Mouse (Mus musculus) 3134 (cell line): ENCODE results near the gene Castor2.

Experiments used
- DNase-seq: peaks from one replicate; pipeline ENCODE4 v3.0.0-alpha.2; 2011; ENCODE audit warnings: low spot score; ENCODE audit not compliant: insufficient read length; ENCODE audit errors: extremely low read depth

Gene Castor2

GRCm38 (mm10) chr5:134101883-134102282 lies 2.4 kb downstream of the Castor2 start:
- DNase-seq = peak; percentile 25

GRCm38 (mm10) chr5:134102720-134103119 lies 3.2 kb downstream of the Castor2 start:
- peak; percentile 20 for DNase-seq

DNA sequence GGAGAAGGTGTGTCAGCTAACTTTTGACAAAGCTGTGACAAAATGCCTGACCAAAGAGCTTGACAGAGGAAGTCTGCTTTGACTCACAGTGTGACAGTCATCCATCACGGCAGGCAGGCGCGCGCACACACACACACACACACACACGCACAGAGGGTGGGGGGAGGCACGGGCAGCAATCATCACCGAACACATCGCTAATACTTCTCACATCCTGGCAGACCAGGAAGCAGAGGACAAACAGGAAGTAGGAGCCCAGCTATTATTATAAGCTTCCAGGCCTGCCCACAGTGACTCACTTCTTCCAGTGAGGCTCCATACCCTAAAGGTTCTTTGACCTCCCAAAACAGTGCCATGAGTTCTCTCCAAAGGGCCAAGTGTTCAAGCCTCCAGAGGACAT lies 6.3 kb downstream of the Castor2 start:
- no peak for DNase-seq

- DNase-seq = no peak
These were observed 15.5 kb downstream of the Castor2 start for GRCm38 (mm10) chr5:134114981-134115380.

DNA sequence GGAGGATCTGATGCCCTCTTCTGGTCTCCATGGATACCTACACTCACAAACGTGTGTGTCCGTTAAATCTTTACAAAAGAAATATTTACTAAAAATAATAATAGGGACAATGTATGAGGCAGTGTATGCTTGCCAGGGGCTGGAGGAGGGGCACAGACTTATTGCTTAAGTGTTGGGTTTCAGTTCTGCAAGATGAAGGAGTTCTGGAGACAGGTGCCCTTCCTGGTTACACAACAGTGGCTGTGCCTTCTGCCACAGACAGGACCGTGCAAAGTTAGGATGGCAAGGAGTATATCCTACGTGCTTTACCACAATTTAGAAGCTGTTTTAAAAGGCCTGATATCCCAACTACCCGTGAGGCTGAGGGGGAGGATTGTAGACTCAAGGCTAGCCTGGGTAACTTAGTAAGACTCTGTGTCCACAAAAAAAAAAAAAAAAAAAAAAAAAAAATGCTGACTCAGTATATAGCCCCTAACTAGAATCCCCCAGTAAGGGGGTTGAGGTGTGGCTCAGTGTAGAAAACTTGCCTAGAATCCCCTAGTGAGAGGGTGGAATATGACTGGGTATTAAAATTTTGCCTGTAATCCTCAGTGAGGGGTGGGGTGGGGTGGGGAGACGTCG lies 16.2 kb downstream of the Castor2 start:
- DNase-seq = no peak

GRCm38 (mm10) chr5:134118798-134119407 lies 19.4 kb downstream of the Castor2 start:
- no peak for DNase-seq

DNA sequence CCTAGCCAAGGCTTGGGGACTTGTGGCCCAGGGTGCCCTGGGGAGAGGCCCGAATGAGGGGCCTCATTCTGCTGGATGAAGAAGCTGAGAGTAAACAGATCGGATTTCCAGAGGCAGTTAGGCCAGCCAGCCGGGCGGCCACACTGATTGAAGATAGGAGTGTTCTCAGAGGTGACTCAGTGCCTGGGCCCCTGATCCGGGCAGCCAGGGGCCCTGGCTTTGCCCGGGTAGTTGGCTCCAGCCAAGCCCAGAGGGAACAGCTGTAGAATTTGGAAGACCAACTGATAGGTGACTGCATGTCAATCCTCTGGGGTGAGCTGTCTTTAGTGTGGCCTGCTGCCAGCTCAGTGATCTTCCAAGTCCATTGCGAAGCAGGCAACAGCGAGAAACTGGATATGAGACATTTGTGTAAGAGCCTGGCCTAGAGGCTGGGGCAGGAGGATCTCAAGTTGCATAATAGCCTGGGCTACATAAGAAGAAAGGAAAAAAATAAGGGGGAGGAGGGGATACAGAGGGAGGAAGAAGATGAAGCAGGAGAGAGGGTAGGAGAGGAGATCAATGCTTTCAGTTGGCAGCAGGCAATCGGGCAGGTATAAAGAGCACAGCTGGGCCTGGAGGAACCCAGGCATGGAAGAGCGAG lies 20.1 kb downstream of the Castor2 start:
- peak; percentile 58 for DNase-seq

DNA sequence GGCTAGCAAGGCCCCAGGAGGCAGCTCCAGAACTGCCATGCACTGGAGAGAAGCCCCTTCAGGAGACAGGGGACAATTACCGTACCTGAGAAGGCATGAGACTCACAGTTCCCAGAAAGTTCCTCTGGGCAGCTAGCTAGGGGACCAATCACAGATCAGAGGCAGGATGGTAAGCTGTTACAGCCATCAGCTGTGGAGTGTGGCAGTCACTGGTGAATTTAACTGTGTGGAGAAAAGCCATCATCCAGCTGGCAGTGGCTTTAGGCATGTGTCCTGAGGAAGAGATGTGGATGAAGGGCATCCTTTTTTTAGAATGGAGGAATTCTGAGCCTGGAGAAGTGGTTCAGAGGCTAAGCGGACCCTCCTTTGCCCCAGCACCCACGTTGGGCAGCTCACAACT lies 20.6 kb downstream of the Castor2 start:
- DNase-seq = no peak

- DNase-seq = no peak
These were observed 21.8 kb downstream of the Castor2 start for GRCm38 (mm10) chr5:134121138-134121892.

GRCm38 (mm10) chr5:134121893-134122259 lies 22.4 kb downstream of the Castor2 start:
- DNase-seq = no peak

GRCm38 (mm10) chr5:134123846-134124245 lies 24.3 kb downstream of the Castor2 start:
- DNase-seq = no peak

DNA sequence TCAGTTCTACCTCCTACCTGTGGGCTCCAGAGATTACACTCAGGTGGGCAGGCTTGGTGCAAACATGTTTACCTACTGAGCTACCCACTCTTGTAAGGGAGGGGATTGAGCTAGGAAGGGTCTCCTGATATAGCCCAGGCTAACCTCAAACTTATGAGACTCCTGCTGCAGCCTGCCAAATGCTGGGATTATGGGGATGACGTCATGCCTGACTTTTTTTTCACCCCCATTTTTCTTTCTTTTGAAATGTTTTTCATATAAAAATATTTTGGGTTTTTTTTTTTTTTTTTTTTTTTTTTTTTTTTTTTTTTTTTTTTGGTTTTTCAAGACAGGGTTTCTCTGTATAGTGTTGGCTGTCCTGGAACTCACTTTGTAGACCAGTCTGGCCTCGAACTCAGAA lies 26.7 kb downstream of the Castor2 start:
- no peak for DNase-seq

GRCm38 (mm10) chr5:134131586-134131985 lies 32.1 kb downstream of the Castor2 start:
- peak; percentile 34 for DNase-seq

DNA sequence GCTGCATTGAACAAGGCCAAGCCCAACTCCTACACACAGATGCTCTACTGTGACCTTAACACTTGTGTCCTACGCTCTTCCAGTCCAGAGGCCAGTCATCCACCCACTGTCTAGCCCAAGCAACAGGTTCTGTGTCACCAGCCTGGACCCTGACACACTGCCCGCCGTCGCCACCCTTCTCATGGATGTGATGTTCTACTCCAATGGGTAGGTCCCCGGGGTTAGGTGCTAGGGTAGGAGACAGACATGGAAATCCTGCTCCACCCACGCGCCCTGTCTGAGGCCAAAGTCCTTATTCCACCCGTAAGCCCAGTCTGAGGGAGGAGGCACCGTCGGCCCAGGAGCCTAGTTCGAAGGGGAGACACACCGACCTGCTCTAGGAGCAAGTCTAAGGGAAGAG lies 36.5 kb downstream of the Castor2 start:
- DNase-seq = no peak

- no peak for DNase-seq
These were observed 38.4 kb downstream of the Castor2 start for GRCm38 (mm10) chr5:134137933-134138332.

GRCm38 (mm10) chr5:134139429-134139828 lies 39.9 kb downstream of the Castor2 start:
- DNase-seq = no peak

- no peak for DNase-seq
These were observed 41.7 kb downstream of the Castor2 start for GRCm38 (mm10) chr5:134141236-134141635.

- no peak for DNase-seq
These were observed 42.9 kb downstream of the Castor2 start for GRCm38 (mm10) chr5:134142381-134142780.

DNA sequence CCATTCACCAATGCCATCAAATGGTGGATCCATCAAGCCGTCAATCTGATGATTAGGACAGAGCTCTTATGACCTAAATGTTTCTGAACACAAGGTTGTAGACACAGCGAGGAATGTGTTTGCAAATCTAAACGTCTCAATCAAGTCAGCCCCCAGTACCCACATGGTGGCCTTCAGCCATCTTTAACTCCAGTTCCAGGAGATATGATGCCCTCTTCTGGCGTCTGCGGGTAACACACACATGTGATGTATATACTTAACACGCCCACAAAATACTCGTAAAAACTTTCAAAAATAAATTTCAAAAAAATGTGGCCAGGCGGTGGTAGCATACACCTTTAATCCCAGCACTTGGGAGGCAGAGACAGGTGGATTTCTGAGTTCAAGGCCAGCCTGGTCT lies 45.5 kb downstream of the Castor2 start:
- no peak for DNase-seq

DNA sequence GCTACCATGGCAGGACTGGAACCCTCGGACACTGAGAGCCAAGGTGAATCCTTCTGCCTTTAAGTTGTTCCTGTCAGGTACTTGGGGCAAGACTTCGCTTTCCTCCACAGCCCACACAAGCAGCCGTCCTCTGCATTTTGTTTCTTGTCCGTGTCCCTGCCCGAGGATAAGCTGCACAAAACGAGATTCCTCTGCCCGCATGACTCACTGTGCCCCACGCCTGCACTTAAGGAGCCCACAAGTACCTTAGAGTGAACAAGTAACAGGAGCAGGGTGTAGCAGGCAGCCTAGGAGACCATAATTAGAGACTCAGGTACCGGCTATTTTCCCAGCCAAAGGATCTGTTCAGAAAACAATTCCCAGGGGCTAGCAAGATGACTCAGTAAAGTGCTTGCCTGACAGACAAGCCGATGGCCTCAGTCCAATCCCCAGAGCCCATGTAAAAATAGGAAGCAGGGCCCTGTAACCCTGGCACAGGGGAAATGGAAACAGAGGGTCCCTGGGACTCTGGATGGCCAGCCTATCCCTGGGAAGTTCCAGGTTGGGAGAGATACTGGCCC lies 47.8 kb downstream of the Castor2 start:
- DNase-seq = no peak

- no peak for DNase-seq
These were observed 48.6 kb downstream of the Castor2 start for GRCm38 (mm10) chr5:134148153-134148552.
